In genomic region chr16:24539003-24539402, GRCm38 (mm10) we compare ENCODE assay signal across 11 mouse cellular contexts.
"Had no signal": no experiment of that assay in that cellular context is flagged by ENCODE, and none has a peak within 500 bp of the region (broad histone marks: within the 10 kb centered on the region; RNA-seq: fewer than 3 reads in every experiment).

No protein-coding gene starts in this region.

- ATAC-seq: intestine, embryonic 16.5 days; liver, postnatal 0 days; midbrain, embryonic 16.5 days had no signal

- H3K4me3 ChIP-seq: limb, embryonic 15.5 days; liver, embryonic 13.5 days; lung, embryonic 15.5 days; midbrain, embryonic 12.5 days had no signal

- H3K4me1 ChIP-seq: limb, embryonic 15.5 days; liver, embryonic 13.5 days; lung, embryonic 15.5 days; midbrain, embryonic 12.5 days had no signal

- H3K9me3 ChIP-seq: limb, embryonic 15.5 days; liver, embryonic 13.5 days; lung, embryonic 15.5 days; midbrain, embryonic 12.5 days had no signal

- H3K27me3 ChIP-seq: limb, embryonic 15.5 days; liver, embryonic 13.5 days; lung, embryonic 15.5 days; midbrain, embryonic 12.5 days had no signal

- H3K4me2 ChIP-seq: limb, embryonic 15.5 days; liver, embryonic 13.5 days; lung, embryonic 15.5 days; midbrain, embryonic 12.5 days had no signal

- H3K9ac ChIP-seq: limb, embryonic 15.5 days; liver, embryonic 13.5 days; liver, postnatal 0 days; lung, embryonic 15.5 days; midbrain, embryonic 12.5 days had no signal

- H3K36me3 ChIP-seq: limb, embryonic 15.5 days; liver, embryonic 13.5 days; lung, embryonic 15.5 days; midbrain, embryonic 12.5 days had no signal

- DNase-seq: kidney, adult 2 months; kidney, postnatal 25 days; liver, embryonic 13.5 days; liver, postnatal 0 days; right cerebral cortex, adult 18-20 months; right cerebral cortex, postnatal 25 days had no signal

- H3K27ac ChIP-seq: limb, embryonic 15.5 days; liver, embryonic 13.5 days; lung, embryonic 15.5 days; midbrain, embryonic 12.5 days had no signal
